Mouse (Mus musculus): ENCODE results near the gene Taok3.

The Taok3 gene

DNA sequence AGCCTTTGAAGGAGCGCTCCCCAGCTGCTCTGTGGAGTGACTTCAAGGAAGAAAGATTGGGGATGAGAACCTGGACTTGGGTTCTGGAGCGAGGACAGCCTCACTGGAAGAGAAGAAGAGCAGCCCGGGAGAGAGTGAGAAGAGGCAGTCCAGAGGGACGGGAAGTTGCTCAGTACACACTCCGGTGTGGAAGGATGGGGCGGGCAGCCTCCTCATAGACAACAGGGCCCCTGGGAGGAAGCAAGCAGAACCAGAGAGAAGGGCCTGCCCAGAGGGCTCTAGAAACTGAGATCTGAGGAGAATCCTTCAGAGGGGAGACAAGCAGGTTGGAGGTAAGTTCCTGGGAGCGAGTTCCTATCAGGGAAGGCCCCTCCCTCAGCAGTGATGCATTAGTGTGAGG, 20.4 kb downstream of the Taok3 start:
- no peak for DNase-seq (ENCODE audit: extremely low read depth, low read depth, low spot score)

DNA sequence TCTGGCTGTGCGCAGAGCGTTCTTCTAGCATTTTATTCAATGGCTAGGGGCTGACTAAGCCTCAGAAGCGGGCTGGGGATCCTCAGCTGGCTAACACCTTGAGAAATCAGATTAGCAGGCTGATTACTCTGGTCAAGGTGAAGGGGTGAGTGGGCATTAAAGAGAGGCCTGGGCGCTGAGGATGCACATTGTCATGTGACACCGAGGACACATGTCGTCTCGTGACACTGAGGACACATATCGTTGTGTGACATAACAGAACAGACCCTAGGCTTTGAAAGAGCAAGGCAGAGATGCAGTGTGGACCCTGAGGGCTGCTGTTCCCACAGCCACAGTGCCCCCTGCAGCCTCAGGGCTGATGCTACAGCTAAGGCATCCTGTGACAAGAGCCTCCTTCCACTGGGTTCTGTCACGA, 23.8 kb downstream of the Taok3 start:
- no peak for DNase-seq (ENCODE audit: extremely low read depth, low read depth, low spot score)

GRCm38 (mm10) chr5:117146165-117146564, 26.2 kb downstream of the Taok3 start:
- no peak for DNase-seq (ENCODE audit: extremely low read depth, low read depth, low spot score)

- no peak for DNase-seq (ENCODE audit: extremely low read depth, low read depth, low spot score)
These were observed 27.5 kb downstream of the Taok3 start for GRCm38 (mm10) chr5:117147187-117148095.

GRCm38 (mm10) chr5:117149054-117149942, 29.4 kb downstream of the Taok3 start:
- no peak for DNase-seq (ENCODE audit: extremely low read depth, low read depth, low spot score)

DNA sequence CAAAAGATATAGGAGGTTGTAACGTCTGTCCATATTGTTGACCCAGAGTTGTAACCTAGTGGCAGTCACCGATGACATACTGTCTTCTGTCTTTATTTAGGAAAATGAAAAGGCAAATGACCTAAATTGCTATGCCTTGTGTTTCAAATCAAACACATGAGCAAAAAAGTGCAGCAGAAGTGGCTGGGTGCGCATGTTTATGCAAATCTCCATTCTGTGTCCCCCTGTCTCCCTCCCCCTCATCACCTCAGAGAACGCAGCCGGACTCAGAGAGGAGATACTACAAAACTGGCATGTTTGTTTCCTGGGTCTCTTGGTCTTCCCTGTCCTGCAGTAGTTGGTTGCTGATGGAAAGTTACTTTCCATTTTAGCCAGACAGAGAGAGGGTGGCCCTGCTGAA, 30.1 kb downstream of the Taok3 start:
- DNase-seq (ENCODE audit: extremely low read depth, low read depth, low spot score): no peak

- DNase-seq (ENCODE audit: extremely low read depth, low read depth, low spot score): no peak
These were observed 33.0 kb downstream of the Taok3 start for GRCm38 (mm10) chr5:117152944-117153343.

GRCm38 (mm10) chr5:117153527-117154091, 33.7 kb downstream of the Taok3 start:
- no peak for DNase-seq (ENCODE audit: extremely low read depth, low read depth, low spot score)

DNA sequence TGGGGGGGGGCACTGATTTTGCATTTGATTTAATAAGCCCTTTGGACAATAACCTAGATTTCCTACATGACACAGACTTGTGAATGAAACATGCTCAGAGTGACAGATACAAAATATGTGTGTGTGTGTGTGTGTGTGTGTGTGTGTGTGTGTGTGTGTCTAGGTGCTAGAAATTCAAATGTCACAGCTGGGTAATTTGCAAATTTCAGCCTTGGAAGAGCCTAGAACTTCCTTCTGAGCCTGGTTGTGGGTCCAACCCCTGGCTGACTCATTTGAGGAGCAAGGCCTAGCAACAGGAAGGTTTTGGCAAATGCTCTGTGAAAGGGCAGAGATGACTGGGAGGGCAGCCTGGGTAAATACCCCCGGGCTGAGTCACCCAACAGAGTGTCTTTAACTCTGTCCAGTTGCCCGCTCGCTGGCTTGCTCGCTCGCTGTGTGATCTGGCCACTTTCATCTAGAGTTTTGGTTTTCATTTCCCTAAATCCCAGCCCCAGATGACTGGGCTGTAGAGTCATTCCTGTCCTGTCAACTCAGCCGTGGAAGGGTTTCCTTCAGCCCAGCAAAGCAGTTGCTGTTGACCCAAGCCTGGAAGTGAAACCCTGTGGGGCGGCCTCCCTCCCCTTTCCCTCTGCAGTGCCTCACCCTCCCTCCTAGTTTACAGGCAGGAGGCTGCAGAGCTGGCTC, 38.5 kb downstream of the Taok3 start:
- DNase-seq (ENCODE audit: extremely low read depth, low read depth, low spot score): no peak

DNA sequence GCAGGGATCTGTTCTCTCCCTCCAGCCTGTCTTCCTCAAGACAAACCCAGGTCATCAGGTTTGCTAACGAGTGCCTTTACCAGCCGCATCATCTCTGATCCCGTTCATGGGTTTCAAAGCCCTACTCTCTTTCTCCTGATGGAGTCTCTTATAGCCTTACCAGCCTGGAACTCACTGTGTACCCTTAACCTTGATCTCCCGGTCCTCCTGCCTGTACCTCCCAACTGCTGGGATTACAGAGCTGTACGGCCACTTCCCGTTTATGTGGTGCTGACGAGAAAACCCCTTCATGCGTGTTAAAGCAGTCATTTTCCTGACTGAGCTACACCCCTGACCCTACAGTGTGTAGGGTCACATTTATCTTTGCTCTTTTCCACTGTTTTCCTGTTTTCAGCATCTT, 39.4 kb downstream of the Taok3 start:
- no peak for DNase-seq (ENCODE audit: extremely low read depth, low read depth, low spot score)

DNA sequence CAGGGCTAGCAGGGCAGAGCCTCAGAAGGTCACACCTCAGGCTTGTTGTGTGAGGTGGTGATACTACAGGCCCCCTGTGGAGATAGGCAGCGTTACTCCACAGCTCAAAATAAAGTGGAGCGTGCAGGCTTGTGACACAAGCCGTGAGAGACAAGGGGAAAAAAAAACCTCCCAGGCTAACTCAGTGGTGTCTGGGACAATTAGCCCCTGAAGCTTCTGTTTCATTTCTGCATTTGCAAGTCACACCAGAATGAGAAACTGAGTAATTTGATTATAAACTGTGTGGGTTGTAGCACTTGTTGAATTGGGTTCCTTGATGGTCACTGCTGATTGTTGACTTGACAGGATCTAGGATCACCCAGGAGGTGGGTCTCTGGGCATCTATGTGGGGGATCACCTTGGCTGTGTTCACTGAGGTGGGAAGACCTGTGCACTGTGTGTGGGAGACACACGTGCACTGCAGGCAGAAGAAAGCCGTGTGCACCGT, 39.9 kb downstream of the Taok3 start:
- DNase-seq (ENCODE audit: extremely low read depth, low read depth, low spot score): no peak

DNA sequence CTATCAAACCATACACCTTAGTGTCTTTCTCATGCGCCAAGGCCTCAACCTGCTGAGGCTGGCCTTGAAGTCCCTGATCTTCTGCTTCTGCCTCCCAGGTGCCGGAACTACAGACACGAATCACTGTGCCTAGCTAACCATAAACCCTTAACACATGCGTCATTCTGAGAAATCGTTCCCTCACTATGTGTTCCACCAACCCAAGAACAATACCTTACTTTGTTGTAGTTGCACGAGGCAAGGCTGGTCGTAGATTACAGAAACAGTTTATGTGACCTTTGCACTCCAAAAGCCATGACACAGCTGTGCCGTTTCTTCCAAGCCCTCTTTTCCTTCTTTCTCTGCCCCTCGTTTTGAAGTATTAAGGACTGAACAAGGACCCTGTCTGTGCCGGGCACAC, 40.6 kb downstream of the Taok3 start:
- no peak for DNase-seq (ENCODE audit: extremely low read depth, low read depth, low spot score)

DNA sequence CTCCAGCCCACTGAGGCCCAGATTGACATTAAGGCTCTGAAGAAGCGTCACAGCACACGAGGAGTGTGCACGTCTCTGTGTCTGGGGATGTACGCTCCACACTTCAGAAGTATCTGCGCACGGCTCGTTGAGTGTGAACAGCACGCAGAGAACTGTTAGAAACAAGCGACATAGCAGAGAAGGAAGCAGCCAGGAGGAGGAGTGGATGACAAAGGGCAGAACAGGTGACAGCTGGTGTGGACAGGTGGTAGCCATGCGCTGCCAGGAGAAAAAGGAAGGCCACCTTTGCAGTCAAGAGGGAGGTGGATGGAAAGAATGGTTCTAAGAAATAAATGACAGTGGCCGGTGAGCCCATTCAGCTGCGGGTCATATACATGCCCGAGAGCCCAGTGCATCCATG, 43.9 kb downstream of the Taok3 start:
- DNase-seq (ENCODE audit: extremely low read depth, low read depth, low spot score): no peak

DNA sequence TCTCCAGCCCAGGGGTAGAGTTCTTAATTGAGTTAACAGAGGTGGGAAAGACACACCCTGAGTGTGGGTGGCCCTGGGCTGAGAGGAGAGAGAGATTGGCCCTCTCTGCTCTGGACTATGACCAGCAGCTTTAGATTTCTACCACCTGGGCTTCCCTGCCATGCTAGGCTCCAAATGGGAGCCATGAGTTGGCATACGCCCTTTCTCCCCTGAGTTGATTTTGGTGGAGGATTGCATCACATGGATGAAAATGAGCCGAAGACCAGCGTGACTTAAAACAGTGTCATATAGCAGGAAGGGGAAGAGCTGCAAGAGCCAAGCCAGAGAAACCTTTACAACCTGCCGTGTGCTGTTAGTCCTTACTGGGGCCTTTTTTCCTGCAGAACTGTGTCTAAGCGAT, 44.6 kb downstream of the Taok3 start:
- DNase-seq (ENCODE audit: extremely low read depth, low read depth, low spot score): no peak

DNA sequence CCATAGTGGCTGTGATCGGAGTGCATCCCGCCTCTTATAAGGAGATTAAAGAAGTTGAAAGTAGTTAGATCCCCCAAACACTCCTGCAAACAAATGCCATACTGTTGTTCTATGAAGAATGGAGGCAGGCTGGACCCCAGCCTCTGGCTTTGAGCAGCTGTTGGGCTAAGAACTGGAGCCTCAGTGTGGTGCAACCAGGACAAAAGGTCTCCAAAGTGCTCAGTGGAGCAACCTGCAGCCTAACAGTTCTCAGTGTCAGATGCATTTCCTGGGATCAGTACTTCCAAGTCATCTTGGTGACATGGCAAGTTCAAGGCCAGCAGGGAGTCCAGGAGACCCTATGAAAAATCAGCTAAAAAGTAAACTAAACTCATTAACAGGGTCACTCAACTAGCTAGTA, 45.0 kb downstream of the Taok3 start:
- DNase-seq (ENCODE audit: extremely low read depth, low read depth, low spot score): no peak

- no peak for DNase-seq (ENCODE audit: extremely low read depth, low read depth, low spot score)
These were observed 46.0 kb downstream of the Taok3 start for GRCm38 (mm10) chr5:117165946-117166345.

DNA sequence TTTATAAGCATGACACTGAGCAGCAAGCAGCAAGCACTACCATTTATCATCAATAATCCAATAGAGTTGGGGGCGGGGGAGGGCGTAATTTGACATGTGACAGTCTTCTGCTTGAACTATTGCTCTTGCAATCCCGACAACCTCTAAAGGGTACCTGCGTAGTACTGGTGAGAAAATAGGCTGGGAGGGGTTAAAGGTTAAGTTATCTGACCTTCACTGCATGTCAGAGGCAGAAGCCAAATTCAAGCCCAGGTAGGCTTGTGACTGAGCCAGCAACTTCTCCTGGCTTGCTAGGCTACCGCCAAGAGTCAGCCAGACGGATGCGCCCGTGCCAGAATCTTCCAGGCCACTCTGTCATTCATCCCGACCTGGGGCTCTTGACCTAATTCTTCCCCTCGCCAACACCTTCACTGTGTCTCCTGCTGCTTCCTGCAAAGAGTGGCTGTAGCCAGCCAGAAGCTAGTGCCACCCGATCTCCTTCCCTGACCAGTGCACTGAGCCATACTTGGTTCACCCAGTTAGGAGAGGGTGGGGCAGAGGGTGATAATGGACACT, 47.0 kb downstream of the Taok3 start:
- no peak for DNase-seq (ENCODE audit: extremely low read depth, low read depth, low spot score)

DNA sequence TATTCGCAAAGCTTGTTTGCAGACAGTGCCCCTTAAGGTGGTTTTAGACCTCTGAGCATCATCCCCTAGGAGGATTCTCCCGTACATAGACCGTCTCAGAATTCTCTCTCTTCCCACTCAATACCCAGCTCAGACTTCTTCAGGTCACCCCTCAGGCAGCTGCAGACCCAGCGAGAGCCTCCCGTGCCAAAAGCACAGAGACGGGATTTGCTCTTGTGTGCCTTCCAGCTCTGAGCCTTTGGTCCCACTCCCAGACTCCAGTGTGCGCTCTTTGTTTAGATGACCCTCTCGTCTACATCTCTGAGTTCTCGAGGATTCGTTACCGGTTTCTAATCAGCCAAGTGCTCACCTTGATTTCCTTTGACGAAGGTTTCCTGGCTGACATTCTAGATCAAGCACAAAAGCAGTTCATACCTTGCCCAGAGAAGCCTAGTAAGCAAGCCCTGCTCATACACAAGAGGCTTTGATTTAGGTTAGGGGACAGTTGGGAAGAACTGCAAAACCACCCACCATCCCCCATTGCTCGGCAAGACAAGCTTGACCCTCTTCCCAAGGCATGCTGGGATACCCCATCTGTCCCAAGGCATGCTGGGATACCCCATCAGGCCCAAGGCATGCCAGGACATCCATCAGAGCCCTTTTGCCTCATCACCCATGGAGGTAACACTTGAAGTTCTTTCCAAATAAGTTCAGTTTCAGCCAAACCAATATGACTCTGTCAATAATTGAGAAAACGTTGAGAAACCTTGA, 48.6 kb downstream of the Taok3 start:
- no peak for DNase-seq (ENCODE audit: extremely low read depth, low read depth, low spot score)

DNA sequence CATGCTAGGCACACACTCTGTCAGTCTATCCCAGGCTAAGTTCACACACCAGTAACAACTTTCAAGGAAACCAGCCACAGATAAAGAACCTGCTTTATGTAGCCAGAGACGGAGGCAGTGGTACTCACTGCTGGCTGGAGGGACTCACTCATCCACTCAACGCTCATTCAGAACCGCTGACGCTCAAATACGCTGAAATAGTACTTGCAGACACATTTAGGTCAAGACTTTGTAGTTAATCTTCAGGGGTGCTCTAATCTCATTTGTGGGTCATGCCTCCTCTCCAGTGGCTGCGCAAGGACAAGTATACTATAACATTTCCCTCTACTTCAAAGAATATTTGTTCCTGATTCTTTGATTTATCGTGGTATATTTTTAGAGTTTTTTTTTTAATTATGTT, 54.1 kb downstream of the Taok3 start:
- no peak for DNase-seq (ENCODE audit: extremely low read depth, low read depth, low spot score)

DNA sequence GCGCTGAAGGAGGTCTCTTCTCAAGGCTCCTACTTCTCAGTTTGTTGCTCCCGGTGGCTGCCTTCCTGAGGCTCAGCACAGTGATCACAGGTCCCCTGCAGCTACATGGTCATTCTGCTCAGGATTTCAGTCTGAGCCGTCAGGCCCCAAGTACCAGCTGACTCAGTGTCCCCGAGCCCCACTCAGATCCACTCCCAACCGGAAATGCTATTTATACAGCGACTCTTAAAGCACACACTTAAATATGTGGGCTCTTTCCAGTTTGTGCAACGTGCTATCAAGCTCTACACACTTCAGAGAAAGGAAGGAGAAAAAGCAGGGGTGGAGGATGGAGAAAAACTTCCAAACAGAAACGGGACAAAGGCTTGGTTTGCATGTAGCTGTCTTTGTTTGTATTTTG, 56.0 kb downstream of the Taok3 start:
- DNase-seq (ENCODE audit: extremely low read depth, low read depth, low spot score): no peak

Data from fat pad, adult 2 months (tissue).